Mouse (Mus musculus) liver, embryonic 13.5 days (tissue): ENCODE results near the gene Olfr1417. TPM values are rescaled to one million over a fixed set of nuclear protein-coding genes. Genes with fewer than 3 reads are reported as not detected.

Experiments used
- ATAC-seq: fragments of 200-750 bp; cut with Nextera tagmentation; 2 replicates; pipeline ENCODE4 v1.8.0; 2017; ENCODE audit warnings: low read depth, mild to moderate bottlenecking, moderate number of reproducible peaks, moderate library complexity
- DNase-seq: peaks from one replicate; pipeline ENCODE4 v3.0.0; 2022
- H3K27ac ChIP-seq: fragments of 300-500 bp; sonication (generic); 2 replicates; pipeline ENCODE4 v1.5.1; 2015; ENCODE audit warnings: moderate library complexity, mild to moderate bottlenecking, inconsistent platforms
- H3K27me3 ChIP-seq: fragments of 300-500 bp; sonication (generic); 2 replicates; pipeline ENCODE4 v1.6.1; 2015; ENCODE audit warnings: mild to moderate bottlenecking, inconsistent platforms
- H3K36me3 ChIP-seq: fragments of 300-500 bp; sonication (generic); 2 replicates; pipeline ENCODE4 v1.6.1; 2015; ENCODE audit warnings: mild to moderate bottlenecking, inconsistent platforms
- H3K4me1 ChIP-seq: fragments of 300-500 bp; sonication (generic); replicated peaks from 2 replicates; pipeline ENCODE4 v1.6.1; 2015; ENCODE audit warnings: inconsistent platforms
- H3K4me2 ChIP-seq: fragments of 300-500 bp; sonication (generic); 2 replicates; pipeline ENCODE4 v1.6.1; 2015; ENCODE audit warnings: inconsistent platforms, mild to moderate bottlenecking, moderate library complexity
- H3K4me3 ChIP-seq: fragments of 300-500 bp; sonication (generic); replicated peaks from 2 replicates; pipeline ENCODE4 v1.5.1; 2015; ENCODE audit warnings: mild to moderate bottlenecking, inconsistent platforms
- H3K9ac ChIP-seq: fragments of 300-500 bp; sonication (generic); 2 replicates; pipeline ENCODE4 v1.6.1; 2015; ENCODE audit warnings: mild to moderate bottlenecking, inconsistent platforms
- H3K9me3 ChIP-seq: fragments of 300-500 bp; sonication (generic); replicated peaks from 2 replicates; pipeline ENCODE4 v1.6.1; 2016; ENCODE audit warnings: inconsistent platforms
- WGBS: fragments of 180-500 bp; shearing (Covaris S2); methylation state at CpG from one replicate; pipeline ENCODE4 v1.1.7; 2015; ENCODE audit not compliant: insufficient replicate concordance; 5-methylcytosine and 5-hydroxymethylcytosine counted together
- polyA plus RNA-seq: library from polyadenylated mRNA; unstranded; fragments of >200 nt; fragmentation: Nextera tagmentation; extraction: Ambion mirVana; gene quantifications from 2 replicates; pipeline ENCODE4 v1.2.1, GENCODE M21; 2015

Olfr1417 gene
- polyA plus RNA-seq, 1 experiment from 2014 or later = not detected

DNA sequence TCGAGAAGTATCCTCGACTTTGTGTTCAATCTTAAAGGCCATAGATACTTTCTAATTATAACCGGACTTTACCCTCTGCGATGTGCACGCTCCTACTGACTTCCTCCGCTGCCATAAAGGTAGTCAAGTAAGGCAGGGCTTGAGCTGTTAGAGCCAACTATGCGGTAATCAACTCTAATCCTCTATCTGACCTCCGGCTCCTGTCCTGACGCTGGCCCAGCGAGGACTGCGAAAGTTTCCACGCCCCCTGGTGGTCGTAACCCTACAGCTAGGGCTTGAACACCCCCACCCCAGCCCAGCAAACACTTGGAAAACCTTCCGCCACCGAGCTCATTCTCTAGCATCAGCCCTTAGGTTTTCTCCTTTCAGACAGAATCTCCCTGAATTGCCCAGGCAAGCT is 19.2 kb downstream of the Olfr1417 start:
- Histone ChIP-seq H3K4me3 (peak overlapping the region; percentile 56), H3K36me3 (no peaks in the 10 kb centered on the region), H3K27ac (no peak overlapping the region), H3K4me1 (peaks cover 10% of the 10 kb centered on the region), H3K27me3 (peaks cover 55% of the 10 kb centered on the region), H3K4me2 (peak overlapping the region; percentile 76), H3K9me3 (no peaks in the 10 kb centered on the region), H3K9ac (no peak overlapping the region)
- DNase-seq (peak; percentile 28), ATAC-seq (no peak)
- WGBS = 2% methylated on average over 15 of the region's 15 CpGs

DNA sequence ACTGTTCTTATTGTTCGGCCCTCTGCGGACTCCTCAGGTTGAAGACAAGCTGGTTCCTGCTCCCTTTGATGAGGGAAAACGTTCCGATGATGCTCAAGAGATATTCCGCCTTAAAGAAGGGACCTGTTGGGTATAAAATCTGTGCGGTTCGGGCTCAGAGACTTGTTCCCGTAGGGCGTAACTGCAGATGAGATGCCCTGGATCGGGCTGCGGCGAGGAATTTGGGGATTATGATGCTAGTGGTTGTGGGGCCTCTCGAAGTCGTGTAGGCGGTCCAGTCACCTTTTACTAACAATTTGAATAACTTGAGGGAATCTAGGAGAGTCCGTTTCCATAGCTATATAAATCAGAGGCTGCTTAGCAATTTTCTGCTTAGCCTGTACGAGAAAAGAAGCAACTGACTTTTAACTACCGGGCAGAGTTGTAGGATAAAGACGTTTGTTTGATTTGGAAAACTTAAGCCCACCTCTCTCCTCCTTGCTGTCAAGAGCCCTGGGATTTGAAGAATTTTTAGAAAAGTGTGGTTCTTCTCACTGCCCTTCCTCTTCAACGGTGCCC is 19.8 kb downstream of the Olfr1417 start, which contains the start of gene Stx3:
TSS of gene Stx3 (minus strand) at position 261 of the 558 bp plus-strand sequence.
- no peak for ATAC-seq
- H3K27ac ChIP-seq = no peak within 1 kb of the TSS
- H3K27me3 ChIP-seq = peaks cover 55% of the 10 kb centered on the region
- DNase-seq = no peak
- peaks cover 11% of the 10 kb centered on the region for H3K4me1 ChIP-seq
- H3K36me3 ChIP-seq = no peaks in the 10 kb centered on the region
- H3K4me3 ChIP-seq = peak within 1 kb of the TSS; percentile 56
- H3K9ac ChIP-seq = no peak within 1 kb of the TSS; the same call in 1 of the 2 replicates
- H3K4me2 ChIP-seq = peak within 1 kb of the TSS; percentile 76
- WGBS = under 1% methylated on average over 20 of the region's 20 CpGs
- no peaks in the 10 kb centered on the region for H3K9me3 ChIP-seq

DNA sequence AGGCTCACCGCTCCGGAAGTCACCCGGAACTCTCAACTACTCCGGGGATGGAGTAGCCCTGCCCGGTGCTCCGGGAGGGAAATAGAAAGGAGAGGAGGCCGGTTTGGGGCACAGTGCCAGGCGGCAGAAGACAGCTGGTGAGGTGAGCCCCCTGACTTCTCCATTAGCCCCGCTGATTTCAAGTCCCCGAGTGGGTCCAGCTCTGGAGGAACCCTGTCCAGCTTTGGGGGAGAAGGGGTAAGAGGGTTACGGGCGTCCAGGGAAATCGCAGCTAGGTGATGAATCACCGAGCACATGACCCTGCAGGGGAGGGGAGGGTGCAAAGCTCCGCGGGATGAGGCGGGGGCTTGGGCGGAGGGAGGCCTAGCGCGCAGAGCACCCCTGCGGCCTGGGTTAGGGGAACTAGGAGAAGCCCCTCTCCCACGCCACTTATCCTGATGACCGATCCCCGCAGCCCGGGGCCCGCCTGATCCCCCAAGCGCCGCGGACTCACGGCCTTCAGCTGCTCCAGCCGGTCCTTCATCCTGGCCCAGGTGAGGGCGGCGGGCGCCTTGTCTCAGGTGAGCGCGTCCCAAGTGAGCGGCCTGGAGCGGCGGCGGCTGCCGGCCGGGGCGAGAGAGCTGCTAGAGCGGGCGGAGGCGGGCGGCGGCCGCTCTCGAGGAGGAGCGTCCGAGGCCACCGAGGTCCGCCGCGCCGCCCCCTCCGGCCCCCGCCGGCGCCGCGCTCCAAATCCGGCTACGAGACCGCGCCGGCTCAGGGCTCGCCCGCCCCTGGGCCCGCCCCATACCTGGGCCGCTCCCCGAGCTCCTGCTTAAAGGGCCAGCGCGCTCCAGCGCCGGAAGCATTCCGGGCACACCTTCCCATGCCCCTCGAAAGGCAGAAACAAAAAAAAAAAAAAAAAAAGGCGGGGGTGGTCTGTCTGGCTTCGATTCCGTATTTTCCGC is 20.5 kb downstream of the Olfr1417 start:
- DNase-seq (no peak), ATAC-seq (peak; percentile 59)
- Histone ChIP-seq H3K9ac (no peak overlapping the region; the same call in 1 of the 2 replicates), H3K9me3 (no peaks in the 10 kb centered on the region), H3K27ac (no peak overlapping the region), H3K4me2 (peak overlapping the region; percentile 76), H3K4me3 (peak overlapping the region; percentile 56), H3K36me3 (no peaks in the 10 kb centered on the region), H3K4me1 (peaks cover 11% of the 10 kb centered on the region), H3K27me3 (peaks cover 55% of the 10 kb centered on the region)
- under 1% methylated on average over 82 of the region's 83 CpGs for WGBS

DNA sequence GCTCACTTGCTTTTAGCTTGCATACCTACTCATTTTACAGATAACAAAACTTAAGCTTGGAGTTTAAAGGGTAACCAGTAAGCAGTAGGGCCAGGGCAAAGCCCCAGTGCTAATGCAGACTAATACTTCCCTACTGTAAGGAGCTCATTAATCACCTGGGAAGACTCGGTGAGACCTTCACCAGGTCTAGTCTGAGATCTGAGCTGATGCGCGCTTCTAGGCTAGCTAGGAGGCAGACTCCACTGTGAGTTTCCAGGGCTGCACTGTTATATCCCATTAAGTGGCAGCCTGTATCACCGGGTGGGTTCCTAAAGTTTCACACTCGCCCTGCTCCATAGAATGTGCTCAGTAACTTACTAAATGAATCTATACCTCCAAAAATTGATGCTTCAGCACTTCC is 21.4 kb downstream of the Olfr1417 start:
- DNase-seq (no peak), ATAC-seq (no peak)
- Histone ChIP-seq H3K9ac (no peak overlapping the region), H3K9me3 (no peaks in the 10 kb centered on the region), H3K27me3 (peaks cover 55% of the 10 kb centered on the region), H3K4me2 (peak overlapping the region; percentile 76; the same call in 1 of the 2 replicates), H3K4me3 (peak overlapping the region; percentile 56; the same call in 1 of the 2 replicates), H3K36me3 (no peaks in the 10 kb centered on the region), H3K4me1 (peaks cover 11% of the 10 kb centered on the region), H3K27ac (no peak overlapping the region)
- 23% methylated on average over 5 of the region's 5 CpGs for WGBS

DNA sequence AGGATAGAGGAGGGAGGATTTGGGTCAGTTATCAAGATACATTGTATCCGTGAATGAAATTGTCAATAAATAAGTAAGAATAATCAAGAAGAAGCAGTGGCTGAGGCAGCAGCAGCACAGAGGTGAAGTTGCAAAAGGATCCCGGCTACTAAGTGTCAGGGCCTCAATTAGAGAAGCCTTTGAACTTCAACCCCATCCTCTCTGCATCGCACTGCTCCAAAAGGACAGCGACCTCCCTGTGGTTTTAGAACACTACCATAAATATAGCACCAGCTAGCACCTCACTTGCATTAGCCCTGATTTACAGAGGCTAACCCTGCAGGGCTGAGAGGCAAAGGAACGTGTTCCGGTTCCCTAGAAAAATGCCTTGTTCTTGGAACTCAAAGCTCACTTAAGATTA is 22.3 kb downstream of the Olfr1417 start:
- Histone ChIP-seq H3K4me3 (no peak overlapping the region), H3K36me3 (no peaks in the 10 kb centered on the region), H3K4me2 (no peak overlapping the region), H3K9ac (no peak overlapping the region), H3K27ac (no peak overlapping the region), H3K4me1 (peaks cover 11% of the 10 kb centered on the region), H3K27me3 (peaks cover 55% of the 10 kb centered on the region), H3K9me3 (no peaks in the 10 kb centered on the region)
- no peak for DNase-seq
- no peak for ATAC-seq
- WGBS = 45% methylated on average over 6 of the region's 6 CpGs

DNA sequence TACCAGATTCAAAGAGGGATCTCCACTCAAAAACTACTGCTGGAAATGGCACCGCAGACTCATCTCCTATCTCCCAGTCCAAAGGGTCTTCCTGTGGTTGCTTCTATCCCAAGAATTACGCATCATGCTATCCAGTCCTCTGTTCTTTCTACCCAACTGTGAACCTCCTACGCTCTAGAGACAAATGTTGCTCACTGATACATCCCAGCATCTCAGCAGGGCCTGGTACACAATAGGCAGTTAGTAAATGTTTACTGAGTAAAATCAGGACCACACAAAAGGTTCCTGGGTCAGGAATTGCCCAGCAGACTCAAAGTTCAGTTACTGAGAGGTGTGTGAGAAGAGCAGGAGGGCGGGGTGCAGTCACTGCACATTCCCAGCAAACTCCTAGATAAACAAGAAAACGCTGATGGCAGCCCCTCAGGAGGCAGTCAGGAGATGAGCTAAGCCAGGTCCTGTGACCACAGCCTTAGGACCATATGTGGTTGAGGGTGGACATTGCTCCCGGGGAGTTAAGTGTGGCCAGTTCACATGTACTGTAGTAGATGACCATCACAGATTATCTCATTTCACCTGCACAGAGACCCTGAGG is 24.2 kb downstream of the Olfr1417 start:
- Histone ChIP-seq H3K9me3 (no peaks in the 10 kb centered on the region), H3K27ac (no peak overlapping the region), H3K4me2 (no peak overlapping the region), H3K27me3 (peaks cover 44% of the 10 kb centered on the region), H3K9ac (no peak overlapping the region), H3K4me1 (peaks cover 11% of the 10 kb centered on the region), H3K4me3 (no peak overlapping the region), H3K36me3 (no peaks in the 10 kb centered on the region)
- ATAC-seq (no peak), DNase-seq (no peak)
- 62% methylated on average over 6 of the region's 6 CpGs for WGBS

DNA sequence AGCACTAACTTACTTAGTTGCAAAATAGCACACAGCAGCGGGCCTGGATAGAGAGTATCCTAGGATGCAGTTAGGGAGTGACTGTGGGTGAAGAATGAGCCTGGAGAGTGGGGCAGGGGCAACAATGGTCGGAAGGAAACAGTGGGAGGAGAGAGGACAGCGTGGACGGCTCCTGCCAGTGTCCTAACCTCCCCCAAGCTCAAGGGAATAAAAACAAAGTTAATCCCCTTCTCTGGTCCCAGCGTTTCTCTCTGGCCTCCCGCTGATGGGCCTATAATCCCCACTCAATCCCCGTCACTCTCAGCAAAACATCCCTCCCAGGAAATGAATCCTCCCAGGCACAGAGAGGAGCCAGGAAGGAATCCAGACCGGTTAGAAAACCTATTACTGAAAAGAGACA is 25.4 kb downstream of the Olfr1417 start:
- DNase-seq = no peak
- Histone ChIP-seq H3K4me2 (no peak overlapping the region), H3K27ac (no peak overlapping the region), H3K4me3 (no peak overlapping the region), H3K4me1 (peaks cover 5% of the 10 kb centered on the region), H3K36me3 (no peaks in the 10 kb centered on the region), H3K27me3 (peaks cover 32% of the 10 kb centered on the region), H3K9me3 (no peaks in the 10 kb centered on the region), H3K9ac (no peak overlapping the region)
- no peak for ATAC-seq
- 15% methylated on average over 8 of the region's 8 CpGs for WGBS

DNA sequence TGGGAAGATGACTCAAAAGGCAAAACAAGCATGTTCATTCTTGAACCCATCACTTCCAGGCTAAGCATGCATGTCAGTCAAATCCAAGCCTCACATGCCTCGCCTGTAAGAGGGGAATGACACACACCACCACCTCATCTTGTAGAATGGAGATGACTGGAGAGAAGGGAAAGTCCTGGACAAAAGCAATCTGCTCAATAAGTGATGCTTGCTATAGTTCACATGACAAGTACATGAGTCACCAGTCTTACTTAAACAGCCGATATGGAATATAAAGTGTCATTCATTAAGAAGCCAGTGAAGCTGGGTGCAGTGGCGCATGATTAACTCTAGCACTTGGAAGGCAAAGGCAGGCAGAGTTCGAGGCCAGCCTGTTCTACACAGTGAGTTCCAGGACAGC is 25.9 kb downstream of the Olfr1417 start:
- Histone ChIP-seq H3K27ac (no peak overlapping the region), H3K9me3 (no peaks in the 10 kb centered on the region), H3K4me2 (no peak overlapping the region), H3K27me3 (peaks cover 27% of the 10 kb centered on the region), H3K9ac (no peak overlapping the region), H3K36me3 (no peaks in the 10 kb centered on the region), H3K4me3 (no peak overlapping the region), H3K4me1 (peaks cover 5% of the 10 kb centered on the region)
- ATAC-seq (no peak), DNase-seq (no peak)
- 57% methylated on average over 4 of the region's 4 CpGs for WGBS

DNA sequence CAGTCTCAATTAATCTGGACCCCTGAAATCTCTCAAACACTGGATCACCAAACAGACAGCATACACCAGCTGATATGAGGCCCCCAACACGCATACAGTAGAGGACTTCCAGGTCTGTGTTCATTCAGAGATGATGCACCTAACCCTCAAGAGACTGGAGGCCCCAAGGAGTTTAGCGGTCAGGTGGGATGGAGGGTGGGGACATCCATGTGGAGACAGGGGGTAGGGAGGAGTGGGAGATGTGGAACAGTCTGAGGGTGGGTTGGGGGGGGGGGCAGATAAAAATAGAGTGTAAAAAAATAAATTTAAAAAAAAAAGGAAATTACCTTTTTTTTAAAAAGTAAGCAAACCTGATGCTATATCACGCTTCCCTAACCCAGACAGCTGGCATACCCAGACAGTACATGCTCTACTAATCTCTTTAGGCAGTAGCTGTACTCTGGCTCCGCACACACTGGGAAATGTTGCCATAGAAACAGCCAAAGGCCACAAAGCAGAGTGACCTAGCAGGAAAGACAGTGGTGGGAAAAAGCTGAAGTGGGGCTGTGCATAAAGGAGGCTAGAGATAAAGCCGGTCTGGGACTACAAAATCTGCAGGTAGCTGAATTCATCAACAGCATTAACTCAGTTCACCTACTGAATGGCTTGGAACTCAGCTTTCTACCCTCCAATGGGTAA is 27.2 kb downstream of the Olfr1417 start:
- Histone ChIP-seq H3K4me2 (no peak overlapping the region), H3K36me3 (no peaks in the 10 kb centered on the region), H3K9ac (no peak overlapping the region), H3K4me1 (peaks cover 5% of the 10 kb centered on the region; the same call in 1 of the 2 replicates), H3K27ac (no peak overlapping the region), H3K9me3 (no peaks in the 10 kb centered on the region), H3K27me3 (peaks cover 14% of the 10 kb centered on the region), H3K4me3 (no peak overlapping the region)
- ATAC-seq (peak; percentile 47; the same call in 1 of the 2 replicates), DNase-seq (no peak)
- WGBS = 34% methylated on average over 5 of the region's 5 CpGs

DNA sequence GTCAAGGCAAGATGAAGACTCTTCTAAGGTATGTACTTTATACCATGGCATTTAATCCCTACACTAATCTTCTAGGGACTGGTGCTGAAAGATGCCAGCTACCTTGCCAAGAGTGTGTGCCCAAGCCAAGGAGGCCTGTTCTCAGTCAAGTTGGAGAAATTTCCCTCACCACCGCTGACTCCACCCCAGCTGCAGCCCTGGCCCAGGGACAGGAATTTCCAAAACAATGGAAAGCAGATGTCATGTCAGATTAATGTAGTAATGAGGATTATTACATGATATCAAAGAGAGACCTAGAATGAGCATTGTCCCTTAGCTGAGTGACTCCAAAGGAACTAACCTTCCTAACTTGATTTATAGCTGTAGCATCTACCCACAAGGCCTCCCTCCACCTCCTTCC is 28.2 kb downstream of the Olfr1417 start:
- Histone ChIP-seq H3K4me2 (no peak overlapping the region), H3K4me3 (no peak overlapping the region), H3K36me3 (no peaks in the 10 kb centered on the region), H3K27ac (no peak overlapping the region), H3K9me3 (no peaks in the 10 kb centered on the region), H3K9ac (no peak overlapping the region), H3K4me1 (peaks cover 5% of the 10 kb centered on the region; the same call in 1 of the 2 replicates), H3K27me3 (peaks cover 4% of the 10 kb centered on the region)
- DNase-seq (no peak), ATAC-seq (no peak)
- 78% methylated on average over 1 of the region's 1 CpGs for WGBS
